Mouse (Mus musculus) C2C12 (cell line): Measurements from ENCODE around the gene Ptpn14. TPM values are rescaled to one million over a fixed set of nuclear protein-coding genes. Genes with fewer than 3 reads are reported as not detected.

Source experiments
- H3K27me3 ChIP-seq: one replicate; pipeline ENCODE4 v1.6.1; 2011; ENCODE audit not compliant: control insufficient read depth, insufficient read depth, insufficient read length
- H3K36me3 ChIP-seq: one replicate; pipeline ENCODE4 v1.6.1; 2011; ENCODE audit not compliant: control insufficient read depth, insufficient read depth
- H3K4me3 ChIP-seq: one replicate; pipeline ENCODE4 v1.5.1; 2011; ENCODE audit warnings: mild to moderate bottlenecking, control low read depth; ENCODE audit not compliant: poor library complexity, insufficient read depth, severe bottlenecking
- H3K79me2 ChIP-seq: one replicate; pipeline ENCODE4 v1.6.1; 2011; ENCODE audit not compliant: control insufficient read depth, insufficient read depth
- H3K79me3 ChIP-seq: one replicate; pipeline ENCODE4 v1.6.1; 2011; ENCODE audit warnings: low read depth, control low read depth
- H3ac ChIP-seq: one replicate; pipeline ENCODE3; 2011; ENCODE audit warnings: low read depth; ENCODE audit not compliant: control insufficient read depth, insufficient read length
- CEBPB ChIP-seq: IDR thresholded peaks from one replicate; pipeline ENCODE4 v1.6.1; 2011; ENCODE audit warnings: low read depth, mild to moderate bottlenecking, control low read depth, moderate library complexity
- CTCF ChIP-seq: IDR thresholded peaks from one replicate; pipeline ENCODE4 v1.5.1; 2011; ENCODE audit not compliant: control insufficient read depth, insufficient read depth, insufficient read length
- FOSL1 ChIP-seq: IDR thresholded peaks from one replicate; pipeline ENCODE4 v1.8.0; 2011; ENCODE audit warnings: mild to moderate bottlenecking, low read length; ENCODE audit not compliant: poor library complexity, insufficient read depth, severe bottlenecking
- MAX ChIP-seq: IDR thresholded peaks from one replicate; pipeline ENCODE4 v1.6.1; 2011; ENCODE audit warnings: mild to moderate bottlenecking, control low read depth
- MYOD1 ChIP-seq: IDR thresholded peaks from one replicate; pipeline ENCODE4 v1.6.1; 2011; ENCODE audit warnings: low read depth; ENCODE audit not compliant: control insufficient read depth, insufficient read length
- MYOG ChIP-seq: IDR thresholded peaks from one replicate; pipeline ENCODE4 v1.6.1; 2011; ENCODE audit not compliant: control insufficient read depth, insufficient read length; ENCODE audit errors: extremely low read depth
- USF1 ChIP-seq: IDR thresholded peaks from one replicate; pipeline ENCODE4 v1.6.1; 2011; ENCODE audit warnings: low read depth, mild to moderate bottlenecking, control low read depth, moderate library complexity
- polyA plus RNA-seq: library from polyadenylated mRNA; unstranded; fragments of >200 nt; fragmentation: generic; extraction: Trizol; gene quantifications from one replicate; pipeline ENCODE4 v1.2.1, GENCODE M21; 2012; ENCODE audit warnings: missing spikeins

The Ptpn14 gene
- polyA plus RNA-seq, 1 experiment = 23.4 TPM

DNA sequence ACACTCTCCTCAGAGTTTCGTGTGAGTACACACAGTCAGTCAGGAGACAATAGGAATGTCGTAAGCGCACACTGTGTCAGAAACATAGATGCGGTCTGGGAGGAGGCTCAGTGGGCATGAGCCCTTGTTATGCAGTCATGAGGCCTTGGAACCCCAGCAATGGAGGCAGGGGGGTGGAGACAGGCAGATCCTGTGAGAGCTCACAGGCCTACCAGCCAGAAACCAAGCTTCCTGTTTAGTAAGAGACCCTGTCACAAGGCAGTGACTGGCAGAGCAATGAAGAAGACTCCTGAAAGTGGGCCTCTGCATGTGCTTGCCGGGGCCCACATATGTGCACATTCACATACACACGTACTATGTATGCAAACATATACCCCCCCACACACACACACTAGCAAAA is 79.9 kb downstream of the Ptpn14 start:
- Histone ChIP-seq H3K79me3 (peaks cover 25% of the 10 kb centered on the region), H3K4me3 (no peak overlapping the region), H3K36me3 (peaks cover 10% of the 10 kb centered on the region), H3K79me2 (peaks cover 93% of the 10 kb centered on the region), H3ac (no peak overlapping the region), H3K27me3 (no peaks in the 10 kb centered on the region)
- TF ChIP-seq CTCF (no peak), FOSL1 (no peak), USF1 (no peak)

DNA sequence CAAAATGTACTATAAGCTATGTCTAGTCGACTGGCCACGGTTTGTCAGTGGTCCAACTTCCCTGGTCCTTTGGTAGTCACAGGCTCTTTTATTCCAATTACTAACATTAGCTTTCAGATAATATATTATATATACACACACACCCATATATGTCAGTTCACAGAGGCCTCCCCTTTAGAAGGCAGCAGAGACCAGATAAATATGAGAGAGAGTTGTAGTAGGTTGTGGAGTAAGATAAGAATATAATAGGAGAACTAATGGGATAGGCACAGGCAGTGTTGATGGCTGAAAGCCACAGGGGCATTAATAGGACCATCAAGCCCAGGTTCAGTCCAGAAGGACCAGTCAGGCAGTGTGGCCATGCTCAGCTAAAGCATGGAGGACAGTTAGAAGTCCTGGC is 80.4 kb downstream of the Ptpn14 start:
- no peaks in the 10 kb centered on the region for H3K27me3 ChIP-seq
- peaks cover 12% of the 10 kb centered on the region for H3K36me3 ChIP-seq
- H3K79me2 ChIP-seq = peaks cover 93% of the 10 kb centered on the region
- no peak overlapping the region for H3ac ChIP-seq
- TF ChIP-seq USF1 = no peak
- H3K79me3 ChIP-seq = peaks cover 24% of the 10 kb centered on the region
- no peak overlapping the region for H3K4me3 ChIP-seq

DNA sequence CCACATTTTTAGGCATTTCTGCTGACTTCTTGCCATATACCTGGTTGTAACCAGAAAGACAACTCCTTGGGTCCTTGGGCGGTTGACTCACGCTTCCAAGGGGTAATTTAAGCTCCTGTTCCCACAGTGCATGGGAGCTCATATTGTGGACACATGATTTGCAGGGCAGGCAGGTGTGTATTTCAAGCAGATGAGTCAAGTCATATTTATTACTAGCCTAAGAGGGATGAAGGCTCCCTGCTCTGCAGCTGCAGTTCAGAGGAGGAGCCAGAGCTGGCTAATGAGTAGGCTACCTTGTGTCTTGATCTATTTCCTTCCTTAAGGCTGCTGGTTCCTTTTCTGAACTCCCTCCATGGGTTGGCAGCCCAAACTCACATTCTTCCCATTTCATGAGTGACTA is 83.7 kb downstream of the Ptpn14 start:
- Histone ChIP-seq H3K27me3 (no peaks in the 10 kb centered on the region), H3K79me2 (peaks cover 94% of the 10 kb centered on the region)

DNA sequence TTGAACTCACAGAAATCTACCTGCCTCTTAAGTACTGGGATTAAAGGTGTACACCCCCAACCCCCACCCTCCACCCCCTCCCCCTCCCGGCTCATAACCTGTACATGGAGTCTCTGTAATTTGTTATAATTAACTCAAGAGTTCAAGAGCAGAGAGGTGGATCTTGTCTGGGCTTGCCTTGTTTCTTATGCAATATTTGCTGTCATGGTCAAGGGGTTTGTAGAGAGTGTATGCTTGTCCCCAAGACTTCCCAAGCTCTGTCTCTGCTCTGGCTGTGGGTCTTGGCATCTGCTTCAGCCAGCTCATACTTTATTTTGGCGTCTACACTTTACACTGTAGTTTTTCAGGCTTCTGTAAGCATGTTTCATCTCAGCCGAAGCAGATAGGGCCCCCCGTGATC is 86.3 kb downstream of the Ptpn14 start:
- peaks cover 100% of the 10 kb centered on the region for H3K79me2 ChIP-seq
- H3K36me3 ChIP-seq = peaks cover 9% of the 10 kb centered on the region
- H3K27me3 ChIP-seq = no peaks in the 10 kb centered on the region
- H3K79me3 ChIP-seq = peaks cover 50% of the 10 kb centered on the region
- no peak overlapping the region for H3ac ChIP-seq
- H3K4me3 ChIP-seq = no peak overlapping the region
- TF ChIP-seq USF1 = no peak
- TF ChIP-seq MAX = no peak
- no peak for TF ChIP-seq MYOG
- TF ChIP-seq CTCF = no peak
- TF ChIP-seq CEBPB = no peak
- TF ChIP-seq MYOD1 = no peak
- TF ChIP-seq FOSL1 = no peak

More for the DNA sequence above, 83.7 kb downstream of the Ptpn14 start:
- H3K4me3 ChIP-seq = no peak overlapping the region
- H3K36me3 ChIP-seq = peaks cover 15% of the 10 kb centered on the region
- no peak for TF ChIP-seq MAX
- peak; percentile 42 for TF ChIP-seq MYOD1
- no peak overlapping the region for H3ac ChIP-seq
- peaks cover 43% of the 10 kb centered on the region for H3K79me3 ChIP-seq

DNA sequence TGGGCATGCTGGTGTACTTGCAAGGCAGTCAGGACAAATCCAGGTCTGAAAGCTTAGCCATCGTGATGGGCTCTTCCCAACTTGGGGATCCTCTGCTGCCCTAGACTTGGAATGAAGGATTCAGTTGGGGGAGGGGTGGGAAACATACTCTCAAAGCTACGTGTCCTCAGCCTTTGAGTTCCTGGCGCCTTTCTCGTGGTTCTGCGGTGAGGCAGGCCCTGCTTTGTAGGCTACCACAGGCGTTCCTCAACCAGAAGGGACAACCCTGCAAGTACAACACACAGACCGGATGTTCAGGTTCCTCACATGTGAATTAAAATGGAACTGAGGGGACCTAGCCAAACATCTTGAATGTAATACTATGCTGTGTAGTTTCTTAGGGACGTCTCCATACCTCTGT is 89.0 kb downstream of the Ptpn14 start:
- no peak overlapping the region for H3K4me3 ChIP-seq
- no peaks in the 10 kb centered on the region for H3K27me3 ChIP-seq

DNA sequence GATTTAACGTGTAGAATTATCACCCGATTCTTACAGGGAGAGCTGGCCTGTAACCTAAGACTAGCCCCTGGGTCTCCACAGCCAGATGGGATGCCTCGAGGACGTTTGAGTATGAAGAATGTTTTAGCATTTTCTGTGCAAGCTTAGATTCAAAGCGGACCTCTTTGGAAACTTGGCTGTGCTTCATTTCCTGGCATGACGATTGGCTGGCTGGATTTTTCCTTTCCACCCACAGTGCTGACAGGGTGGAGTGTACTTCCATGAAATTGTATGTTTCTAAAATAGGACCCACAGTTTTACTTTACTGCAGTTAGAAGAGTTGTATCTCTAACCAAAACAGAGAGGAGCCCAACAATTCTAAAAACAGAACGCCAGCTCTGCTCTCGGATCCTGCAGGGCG is 89.7 kb downstream of the Ptpn14 start:
- H3K27me3 ChIP-seq = no peaks in the 10 kb centered on the region
- H3ac ChIP-seq = no peak overlapping the region
- peaks cover 48% of the 10 kb centered on the region for H3K79me3 ChIP-seq
- H3K79me2 ChIP-seq = peaks cover 90% of the 10 kb centered on the region
- no peak overlapping the region for H3K4me3 ChIP-seq
- TF ChIP-seq CEBPB (no peak), MYOD1 (no peak), CTCF (no peak), FOSL1 (no peak), MYOG (no peak), USF1 (no peak), MAX (no peak)
- H3K36me3 ChIP-seq = peaks cover 9% of the 10 kb centered on the region

More for the DNA sequence above, 89.0 kb downstream of the Ptpn14 start:
- Histone ChIP-seq H3K79me2 (peaks cover 90% of the 10 kb centered on the region), H3ac (no peak overlapping the region), H3K36me3 (peaks cover 9% of the 10 kb centered on the region), H3K79me3 (peaks cover 53% of the 10 kb centered on the region)
- TF ChIP-seq CEBPB = no peak
- no peak for TF ChIP-seq CTCF
- no peak for TF ChIP-seq MYOD1
- no peak for TF ChIP-seq USF1
- TF ChIP-seq FOSL1 = no peak
- no peak for TF ChIP-seq MYOG
- TF ChIP-seq MAX = no peak
